Mouse (Mus musculus) mature B cell (primary cell): ENCODE data around the gene Srp54b.
"Not testable (repeated sequence)": the region's sequence is repeated elsewhere in the genome, so short reads cannot be mapped to it uniquely, and the experiment has no call there.

ENCODE experiments used
- in situ Hi-C: fragments of 300-500 bp; cut with MboI; formaldehyde crosslinking; loops from 2 replicates; pipeline ENCODE4 v1.14.3; 2019

Gene Srp54b

GRCm38 (mm10) chr12:55154559-55155448, at the start of gene Srp54b:
TSS of gene Srp54b (plus strand) at chr12:55155104.
- in situ Hi-C loops = not testable (repeated sequence)

- in situ Hi-C loops = not testable (repeated sequence)
These were observed 42.3 kb upstream of the Srp54b start for GRCm38 (mm10) chr12:55112616-55113015.

GRCm38 (mm10) chr12:55124242-55124641, 30.7 kb upstream of the Srp54b start, which contains the start of gene Fam177a:
TSS of gene Fam177a (plus strand) at chr12:55124469.
- in situ Hi-C loops = not testable (repeated sequence)

GRCm38 (mm10) chr12:55124731-55125130, 30.2 kb upstream of the Srp54b start:
- in situ Hi-C loops = not testable (repeated sequence)

GRCm38 (mm10) chr12:55135540-55135939, 19.4 kb upstream of the Srp54b start:
- in situ Hi-C loops = not testable (repeated sequence)

GRCm38 (mm10) chr12:55137859-55138258, 17.0 kb upstream of the Srp54b start:
- in situ Hi-C loops = not testable (repeated sequence)

- in situ Hi-C loops = not testable (repeated sequence)
These were observed 512 bp downstream of the Srp54b start for GRCm38 (mm10) chr12:55155449-55155783.

- in situ Hi-C loops = not testable (repeated sequence)
These were observed 12.2 kb downstream of the Srp54b start for GRCm38 (mm10) chr12:55167034-55167557.

- in situ Hi-C loops = not testable (repeated sequence)
These were observed 32.8 kb downstream of the Srp54b start for GRCm38 (mm10) chr12:55187686-55188085.

- in situ Hi-C loops = not testable (repeated sequence)
These were observed 34.2 kb downstream of the Srp54b start for GRCm38 (mm10) chr12:55189127-55189526.

GRCm38 (mm10) chr12:55199306-55199705, 44.4 kb downstream of the Srp54b start, which contains the start of gene 1700047I17Rik2:
TSS of gene 1700047I17Rik2 (plus strand) at chr12:55199592.
- in situ Hi-C loops = not testable (repeated sequence)

GRCm38 (mm10) chr12:55199799-55200198, 44.9 kb downstream of the Srp54b start:
- in situ Hi-C loops = not testable (repeated sequence)

GRCm38 (mm10) chr12:55212944-55213343, 58.0 kb downstream of the Srp54b start:
- in situ Hi-C loops = not testable (repeated sequence)

GRCm38 (mm10) chr12:55229626-55230519, 75.0 kb downstream of the Srp54b start, which contains the start of gene Srp54c:
TSS of gene Srp54c (plus strand) at chr12:55230168.
- in situ Hi-C loops = not testable (repeated sequence)

GRCm38 (mm10) chr12:55230520-55230861, 75.6 kb downstream of the Srp54b start:
- in situ Hi-C loops = not testable (repeated sequence)
